Mouse (Mus musculus) erythroblast, embryonic 14.5 days (primary cell): ENCODE results near the gene Pam.

Source experiments
- GATA1 ChIP-seq: IDR thresholded peaks from 2 replicates; pipeline ENCODE4 v1.6.1; 2012; ENCODE audit warnings: low read length, inconsistent platforms, mixed read lengths
- TAL1 ChIP-seq: IDR thresholded peaks from 3 replicates; pipeline ENCODE4 v1.6.1; 2012; ENCODE audit warnings: low read length, inconsistent platforms, mixed read lengths

DNA sequence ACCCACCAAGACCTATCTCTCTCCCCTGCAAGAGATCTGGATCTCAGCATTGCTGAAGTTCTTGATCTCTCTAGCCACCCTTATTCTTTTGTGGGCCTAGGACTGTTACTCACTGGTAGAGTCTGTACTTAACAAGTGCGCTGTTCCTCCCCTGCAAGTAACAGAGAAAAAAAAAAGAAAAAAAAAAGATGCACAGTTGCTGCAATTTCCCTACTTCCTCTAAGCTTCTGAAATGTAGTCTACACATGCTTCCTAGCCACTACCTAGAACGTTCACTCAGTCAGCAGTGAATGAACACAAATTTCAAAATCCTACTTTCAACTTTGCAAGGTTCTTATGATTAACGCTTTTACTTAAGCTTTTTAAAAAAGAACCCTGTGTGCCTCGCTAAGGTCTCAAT, 42.7 kb downstream of the Pam start:
- TF ChIP-seq GATA1, result no peak
- no peak for TF ChIP-seq TAL1
